Mouse (Mus musculus) heart, adult 8-10 months (tissue): Measurements from ENCODE around the gene Ilf3. TPM values are rescaled to one million over a fixed set of nuclear protein-coding genes. Genes with fewer than 3 reads are reported as not detected.

Experiments
- DNase-seq: peaks from one replicate; pipeline ENCODE4 v3.0.0; 2022; ENCODE audit warnings: low spot score
- total RNA-seq, 4 experiments: library from RNA; stranded (reverse); gene quantifications; 2 replicates each; pipeline ENCODE4 v1.2.4; 2022

The Ilf3 gene
- total RNA-seq, 4 experiments from 2014 or later: 28.2 to 31.4 (median 29.8) TPM

- DNase-seq: peak; percentile 53
Measured at GRCm38 (mm10) chr9:21438219-21438618, 70.5 kb downstream of the Ilf3 start.

GRCm38 (mm10) chr9:21439456-21439855 is 71.8 kb downstream of the Ilf3 start:
- DNase-seq: no peak

- no peak for DNase-seq
Measured at GRCm38 (mm10) chr9:21439914-21440313, 72.2 kb downstream of the Ilf3 start.

- DNase-seq: no peak
Measured at GRCm38 (mm10) chr9:21440387-21440786, 72.7 kb downstream of the Ilf3 start.

- no peak for DNase-seq
Measured at GRCm38 (mm10) chr9:21443853-21444252, 76.2 kb downstream of the Ilf3 start.

GRCm38 (mm10) chr9:21444574-21444973 is 76.9 kb downstream of the Ilf3 start:
- DNase-seq: no peak

GRCm38 (mm10) chr9:21445081-21445744 is 77.5 kb downstream of the Ilf3 start:
- no peak for DNase-seq

DNA sequence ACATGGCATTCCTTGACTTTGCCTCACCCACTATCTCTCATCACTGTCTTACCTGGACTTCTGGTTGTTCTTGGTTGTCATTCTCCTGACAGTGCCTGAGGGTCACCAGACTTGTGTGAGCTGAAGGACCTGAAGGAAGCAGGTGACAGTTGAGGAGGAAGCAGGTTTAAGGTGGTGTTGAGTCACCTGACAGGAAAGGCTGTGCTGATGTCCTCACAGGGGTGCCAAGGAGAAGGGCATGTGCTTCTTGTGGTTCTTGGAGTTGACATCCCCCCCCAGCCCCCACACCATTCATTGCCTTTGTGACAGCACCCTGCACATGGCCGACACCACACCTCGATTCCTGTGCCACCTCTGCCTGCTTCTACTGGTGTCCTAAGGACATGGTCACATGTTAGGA is 80.1 kb downstream of the Ilf3 start:
- DNase-seq: no peak

DNA sequence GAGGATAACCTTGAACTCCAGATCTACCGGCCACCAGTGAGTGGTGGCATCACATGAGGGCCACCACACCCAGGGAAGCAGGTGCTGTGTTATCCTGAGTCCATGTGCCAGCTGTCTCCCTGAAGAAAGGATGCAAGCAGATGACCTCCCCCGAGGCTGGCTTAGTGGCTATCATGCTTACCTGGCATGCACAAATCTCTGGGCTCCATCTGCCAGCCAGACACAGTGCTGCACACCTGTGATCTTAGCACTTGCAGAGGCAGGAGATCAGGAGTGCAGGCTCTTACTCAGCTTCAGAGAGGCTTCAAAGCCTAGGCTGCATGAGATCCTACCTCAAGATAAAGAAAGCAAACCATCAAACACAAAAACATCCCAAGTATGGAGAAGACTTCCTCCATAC is 82.0 kb downstream of the Ilf3 start:
- DNase-seq: no peak

DNA sequence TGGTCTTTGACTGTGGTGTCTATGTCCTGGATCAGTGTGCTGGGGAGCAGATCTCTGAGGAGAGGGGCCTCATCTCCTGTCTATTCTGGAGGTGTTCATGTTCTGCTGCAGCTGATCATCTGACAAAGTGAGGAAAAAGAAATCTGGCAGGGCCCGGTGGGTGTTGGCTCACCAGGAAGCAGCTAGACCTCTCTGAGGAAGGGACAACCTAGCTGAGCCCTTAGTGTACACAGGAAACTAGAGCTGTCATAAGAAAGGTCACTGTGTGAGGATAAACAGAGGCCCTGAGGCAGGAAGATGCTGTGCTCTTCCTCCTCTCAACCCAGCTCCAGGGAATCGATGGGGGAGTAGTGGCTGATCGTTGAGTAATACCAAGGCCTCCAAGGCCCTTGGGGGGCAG is 82.6 kb downstream of the Ilf3 start:
- no peak for DNase-seq

DNA sequence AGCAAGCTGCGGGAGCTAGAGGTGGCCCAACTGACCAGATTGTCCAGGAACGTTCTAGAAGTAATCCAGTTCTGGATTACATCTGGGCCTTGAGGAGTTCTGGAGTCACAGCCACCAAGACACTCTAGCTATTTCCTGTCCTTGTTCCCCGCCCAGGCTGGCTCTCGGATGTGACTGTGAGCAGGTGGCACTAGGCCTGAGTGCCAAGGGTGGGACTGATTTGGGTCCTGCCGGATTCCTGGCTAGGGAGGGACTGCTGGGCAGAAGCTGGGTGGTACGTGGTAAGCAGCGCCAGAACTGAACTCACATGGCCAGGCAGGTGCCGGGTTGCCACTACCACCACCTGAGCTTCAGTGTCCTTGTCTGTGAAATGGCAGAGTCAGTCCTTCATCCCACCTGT is 83.7 kb downstream of the Ilf3 start:
- DNase-seq: no peak

GRCm38 (mm10) chr9:21451870-21452269 is 84.2 kb downstream of the Ilf3 start:
- no peak for DNase-seq

GRCm38 (mm10) chr9:21453003-21453402 is 85.3 kb downstream of the Ilf3 start:
- no peak for DNase-seq

DNA sequence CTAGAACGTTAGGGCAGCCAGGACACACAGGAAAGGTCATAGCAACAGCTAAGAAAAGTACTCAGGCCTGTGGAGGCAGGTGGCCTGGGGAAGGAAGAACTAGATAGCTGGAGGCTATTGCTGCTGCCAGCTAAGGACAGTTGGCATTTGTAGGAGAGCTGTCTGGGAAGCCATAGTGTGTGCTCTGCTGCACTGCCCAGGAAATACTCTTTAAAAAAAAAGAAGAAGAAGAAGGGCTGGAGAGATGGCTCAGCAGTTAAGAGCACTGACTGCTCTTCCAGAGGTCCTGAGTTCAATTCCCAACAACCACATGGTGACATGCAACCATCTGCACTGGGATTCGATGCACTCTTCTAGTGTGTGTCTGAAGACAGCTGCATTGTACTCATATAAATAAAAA is 85.8 kb downstream of the Ilf3 start:
- DNase-seq: no peak

- no peak for DNase-seq
Measured at GRCm38 (mm10) chr9:21454556-21454955, 86.9 kb downstream of the Ilf3 start.

Other genes starting within 250 kb of the Ilf3 start
- 1 to 10 TPM; 8.6 to 9.1 (median 8.7) TPM for gene Tyk2, start 236.6 kb upstream of the Ilf3 start, total RNA-seq
- gene Cdc37, start 217.9 kb upstream of the Ilf3 start, total RNA-seq: 100 to 1,000 TPM; 138 to 170 (median 157) TPM
- 10 to 100 TPM; 48.5 to 75.4 (median 62.1) TPM for gene Pde4a, start 202.2 kb upstream of the Ilf3 start, total RNA-seq
- gene Keap1, start 128.5 kb upstream of the Ilf3 start, total RNA-seq: 10 to 100 TPM; 43.6 to 52.1 (median 45.5) TPM
- gene S1pr5, start 119.4 kb upstream of the Ilf3 start, total RNA-seq: 1 to 10 TPM; 1.6 to 1.9 (median 1.8) TPM
- gene Atg4d, start 102.6 kb upstream of the Ilf3 start, total RNA-seq: 100 to 1,000 TPM in 1 of 4 experiments, 10 to 100 TPM in 3; 87.0 to 105 (median 93.5) TPM
- gene Kri1, start 79.9 kb upstream of the Ilf3 start, total RNA-seq: 10 to 100 TPM; 16.2 to 18.3 (median 17.3) TPM
- 10 to 100 TPM; 15.1 to 17.7 (median 16.7) TPM for gene Cdkn2d, start 76.5 kb upstream of the Ilf3 start, total RNA-seq
- gene Ap1m2, start 55.5 kb upstream of the Ilf3 start, total RNA-seq: not detected
- 100 to 1,000 TPM in 1 of 4 experiments, 10 to 100 TPM in 3; 90.2 to 124 (median 94.3) TPM for gene Slc44a2, start 47.2 kb upstream of the Ilf3 start, total RNA-seq
- gene Qtrt1, start 44.0 kb downstream of the Ilf3 start, total RNA-seq: 1 to 10 TPM; 7.4 to 9.3 (median 8.9) TPM
- 10 to 100 TPM; 60.3 to 71.0 (median 61.2) TPM for gene Dnm2, start 57.0 kb downstream of the Ilf3 start, total RNA-seq
- gene Tmed1, start 142.4 kb downstream of the Ilf3 start, total RNA-seq: 10 to 100 TPM; 46.5 to 51.3 (median 48.9) TPM
- 1 to 10 TPM in 1 of 4 experiments, under 1 TPM in 3; 0.37 to 2.2 (median 0.63) TPM for gene AB124611, start 158.3 kb downstream of the Ilf3 start, total RNA-seq
- gene Carm1, start 179.0 kb downstream of the Ilf3 start, total RNA-seq: 10 to 100 TPM; 70.9 to 75.8 (median 73.3) TPM
- gene Timm29, start 224.9 kb downstream of the Ilf3 start, total RNA-seq: 10 to 100 TPM; 61.0 to 67.1 (median 66.5) TPM
- 1 to 10 TPM; 7.3 to 8.6 (median 7.9) TPM for gene Yipf2, start 225.0 kb downstream of the Ilf3 start, total RNA-seq
- gene Smarca4, start 248.3 kb downstream of the Ilf3 start, total RNA-seq: 10 to 100 TPM; 47.2 to 49.8 (median 49.3) TPM